Mouse (Mus musculus) right cerebral cortex, postnatal 4 days (tissue): ENCODE results near the gene 2310034C09Rik.
"Not testable (repeated sequence)": the region's sequence is repeated elsewhere in the genome, so short reads cannot be mapped to it uniquely, and the experiment has no call there.

Source experiments
- DNase-seq: peaks from one replicate; pipeline ENCODE4 v3.0.0-alpha.2; 2022

The 2310034C09Rik gene

DNA sequence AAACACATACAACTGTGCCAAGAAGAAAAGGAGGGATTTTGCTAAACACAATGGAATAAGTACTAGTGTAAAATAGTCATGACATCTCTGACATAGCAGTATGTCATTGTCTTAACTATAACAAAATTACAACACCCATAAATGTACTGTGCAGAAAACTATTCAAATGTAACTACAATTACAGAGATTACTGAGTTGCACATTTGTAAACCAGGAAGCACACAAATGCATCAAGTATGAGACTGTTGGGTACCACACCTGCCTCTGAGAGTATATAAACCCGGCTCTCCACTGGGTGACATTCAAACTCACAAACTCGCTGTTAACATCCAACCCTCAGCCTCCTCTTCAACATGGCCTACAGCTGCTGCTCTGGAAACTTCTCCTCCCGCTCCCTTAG lies at the start of gene 2310034C09Rik:
2310034C09Rik (plus strand) TSS at position 301 of the 400 bp plus-strand sequence.
- not testable (repeated sequence) for DNase-seq

- no peak for DNase-seq
Measured at GRCm38 (mm10) chr16:88710757-88711156, 47.9 kb upstream of the 2310034C09Rik start.

DNA sequence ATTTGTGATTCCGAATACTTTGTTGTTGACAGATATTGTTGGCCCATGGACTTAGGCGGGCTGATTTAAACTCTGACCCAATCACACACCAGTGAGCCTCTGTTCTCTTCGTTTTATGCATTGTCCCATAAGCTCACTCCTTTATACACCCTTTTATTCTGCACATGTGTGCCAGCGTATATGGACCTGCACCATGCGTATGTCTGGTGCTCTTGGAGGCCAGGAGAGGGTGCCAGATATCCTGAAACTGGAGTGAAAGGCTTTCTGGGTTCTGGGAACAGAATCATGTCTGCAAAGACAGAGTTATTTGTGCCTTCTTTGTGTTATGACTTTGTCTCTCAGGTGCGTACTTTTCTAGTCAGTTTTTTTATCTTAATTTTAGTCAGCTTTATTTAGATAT lies 47.4 kb upstream of the 2310034C09Rik start:
- no peak for DNase-seq

DNA sequence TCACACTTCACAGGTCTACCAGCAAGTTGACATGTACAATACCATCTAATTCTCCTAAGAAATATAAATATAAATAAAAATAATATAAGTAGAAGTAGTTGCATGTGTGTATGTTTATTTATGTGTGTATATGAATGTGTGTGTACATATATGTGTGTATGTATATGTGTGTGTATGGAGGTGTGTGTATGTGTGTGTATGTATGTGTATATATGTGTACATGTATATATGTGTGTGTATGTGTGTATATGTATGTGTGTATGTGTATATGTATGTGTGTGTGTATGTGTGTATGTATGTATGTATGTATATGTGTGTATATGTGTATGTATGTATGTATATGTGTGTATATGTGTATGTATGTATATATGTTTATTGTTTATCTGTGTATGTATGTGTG lies 42.1 kb upstream of the 2310034C09Rik start:
- DNase-seq = no peak

DNA sequence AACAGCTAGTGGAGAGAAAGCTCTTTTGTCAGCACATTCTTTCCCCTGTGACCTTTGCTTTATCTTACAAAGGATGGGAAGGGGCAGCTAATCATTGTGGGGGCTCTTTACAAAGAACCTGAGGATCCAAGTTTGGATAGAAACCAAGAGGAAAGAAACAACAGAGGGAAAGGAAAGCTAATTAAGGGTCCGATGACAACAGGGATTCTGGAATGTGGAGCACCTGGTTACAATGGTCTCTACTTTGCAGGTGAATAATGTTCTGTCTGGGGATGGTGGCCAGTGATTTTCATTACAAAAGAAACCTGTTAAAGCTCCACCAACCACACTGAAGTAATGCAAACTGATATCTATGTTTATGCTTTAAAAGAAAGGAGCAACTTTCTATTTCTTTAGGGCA lies 38.6 kb upstream of the 2310034C09Rik start:
- DNase-seq = no peak

DNA sequence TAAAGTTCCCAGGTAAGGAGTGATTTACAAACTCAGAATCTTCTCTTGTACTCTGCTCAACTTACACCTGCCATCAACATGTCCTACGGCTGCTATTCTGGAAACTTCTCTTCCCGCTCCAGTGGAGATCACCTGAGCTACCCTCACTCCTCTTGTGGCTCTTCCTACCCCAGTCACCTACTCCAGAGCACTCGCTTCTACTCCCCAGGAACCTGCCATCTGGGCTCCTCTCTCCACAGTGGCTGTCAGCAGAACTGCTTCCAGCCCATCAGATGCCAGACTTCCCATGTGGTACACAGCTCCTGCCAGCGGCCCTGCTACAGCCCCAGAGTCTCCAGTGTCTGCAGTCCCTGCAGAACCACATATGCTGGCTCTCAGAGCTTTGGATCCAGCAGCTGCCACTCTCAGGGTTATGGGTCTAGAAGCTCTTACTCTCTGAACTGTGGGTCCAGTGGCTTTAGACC lies 29.8 kb upstream of the 2310034C09Rik start, which contains the start of gene Krtap13-1:
Krtap13-1 (plus strand) TSS at position 51 of the 464 bp plus-strand sequence.
- no peak for DNase-seq

DNA sequence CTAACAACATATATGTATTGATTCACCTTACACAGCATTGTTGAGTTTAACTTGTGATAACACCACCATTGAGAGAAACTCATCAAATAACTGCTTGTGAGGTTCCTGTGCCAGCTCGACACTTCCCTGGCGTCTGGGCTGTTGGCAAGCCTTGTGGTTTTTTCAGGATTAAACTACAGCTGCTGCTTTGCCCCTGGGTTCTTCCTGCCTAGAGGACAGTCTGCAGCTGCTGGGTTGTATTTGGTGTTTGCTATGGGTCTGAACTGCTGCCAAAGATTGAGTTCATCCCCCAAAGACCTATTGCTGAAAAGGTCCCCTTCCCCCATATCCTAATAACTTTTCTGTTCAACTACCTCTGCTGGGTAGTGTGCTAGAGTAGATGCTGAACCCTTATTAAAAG lies 23.3 kb upstream of the 2310034C09Rik start:
- DNase-seq = no peak

GRCm38 (mm10) chr16:88744750-88745340 lies 13.8 kb upstream of the 2310034C09Rik start:
- DNase-seq = no peak

DNA sequence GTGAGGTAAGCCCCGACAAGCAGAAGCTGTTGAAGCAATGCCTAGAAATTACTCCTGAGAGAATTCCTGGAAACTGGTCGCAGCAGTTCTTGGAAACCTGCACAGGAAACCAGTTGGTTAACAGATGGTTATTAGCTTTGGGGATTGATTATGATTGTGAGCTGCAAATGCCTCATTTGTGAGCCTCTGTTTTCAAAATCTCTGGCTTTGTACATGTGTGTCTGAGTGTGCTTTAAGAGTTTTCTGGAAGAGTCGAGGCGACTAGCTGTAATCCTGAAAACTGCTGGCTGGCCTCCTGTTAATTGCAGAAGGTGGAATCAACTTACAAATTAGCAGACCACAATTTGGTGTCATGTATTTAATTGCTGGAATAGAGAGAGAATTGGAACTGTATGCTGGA lies 10.7 kb upstream of the 2310034C09Rik start:
- DNase-seq = no peak

DNA sequence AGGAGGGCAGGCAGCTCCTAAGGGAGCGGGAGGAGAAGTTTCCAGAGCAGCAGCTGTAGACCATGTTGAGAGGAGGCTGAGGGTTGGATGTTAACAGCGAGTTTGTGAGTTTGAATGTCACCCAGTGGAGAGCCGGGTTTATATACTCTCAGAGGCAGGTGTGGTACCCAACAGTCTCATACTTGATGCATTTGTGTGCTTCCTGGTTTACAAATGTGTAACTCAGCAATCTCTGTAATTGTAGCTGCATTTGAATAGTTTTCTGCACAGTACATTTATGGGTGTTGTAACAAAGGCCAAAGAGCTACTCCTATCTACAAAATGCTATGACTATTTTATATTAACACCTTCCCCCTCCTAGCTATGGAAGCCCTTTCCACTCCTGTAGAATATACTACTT lies 7.1 kb upstream of the 2310034C09Rik start, which contains the start of gene Krtap13:
Krtap13 (minus strand) TSS at position 101 of the 400 bp plus-strand sequence.
- not testable (repeated sequence) for DNase-seq

DNA sequence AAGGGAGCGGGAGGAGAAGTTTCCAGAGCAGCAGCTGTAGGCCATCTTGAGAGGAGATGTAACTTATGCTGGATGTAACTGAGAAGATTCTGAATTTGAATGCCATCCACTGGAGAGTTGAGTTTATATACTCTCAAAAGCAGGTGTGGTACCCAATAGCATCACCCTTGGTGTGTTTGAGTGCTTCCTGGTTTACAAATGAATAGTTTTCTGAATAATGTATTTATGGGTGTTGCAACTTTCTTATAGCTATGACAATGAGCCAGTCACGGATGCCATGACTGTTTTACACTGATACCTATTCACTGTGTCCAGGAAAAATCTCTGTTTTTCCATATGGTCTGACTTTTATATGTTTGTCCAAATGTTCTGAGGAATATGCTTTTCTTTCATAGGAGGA lies 15.5 kb downstream of the 2310034C09Rik start, which contains the start of gene 2310057N15Rik:
2310057N15Rik (minus strand) TSS at position 101 of the 400 bp plus-strand sequence.
- no peak for DNase-seq

- no peak for DNase-seq
Measured at GRCm38 (mm10) chr16:88777596-88777995, 18.9 kb downstream of the 2310034C09Rik start, which contains the start of gene Gm5965. Gene Gm5965 (plus strand): TSS chr16:88777896.

DNA sequence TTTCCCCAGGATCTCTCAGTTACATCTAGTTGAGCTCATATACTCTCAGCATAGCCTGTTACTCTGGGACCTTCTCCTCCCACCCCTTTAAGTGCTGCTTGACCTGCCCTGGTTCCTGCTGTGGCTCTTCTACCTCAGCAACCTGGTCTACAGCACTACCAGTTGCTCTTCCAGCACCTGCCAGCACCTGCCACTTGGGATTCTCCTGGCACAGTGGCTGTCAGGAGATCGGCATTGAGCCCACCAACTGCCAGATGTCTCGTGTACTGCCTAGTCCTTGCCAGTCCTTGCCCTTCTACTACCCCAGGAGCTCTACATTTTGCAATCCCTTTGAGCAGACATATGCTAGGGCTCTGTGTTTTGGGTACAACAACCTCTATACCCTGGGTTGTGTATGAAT lies 28.1 kb downstream of the 2310034C09Rik start:
- no peak for DNase-seq
